Mouse (Mus musculus): Measurements from ENCODE around the gene Ppara. TPM values are rescaled to one million over a fixed set of nuclear protein-coding genes. Genes with fewer than 3 reads are reported as not detected.

The Ppara gene
- 0.59 TPM for polyA plus RNA-seq (2015; fragmentation: Illumina TruSeq; extraction: RNeasy Lipid Tissue Mini Kit (QIAGEN cat#74804); ENCODE audit: insufficient read depth, low read depth, low replicate concordance)

GRCm38 (mm10) chr15:85734571-85735033 is at the start of gene Ppara:
Ppara (plus strand) TSS chr15:85734983.

GRCm38 (mm10) chr15:85811535-85812277 is 76.9 kb downstream of the Ppara start, which contains the start of gene Cdpf1:
Cdpf1 (minus strand) TSS chr15:85811697.

GRCm38 (mm10) chr15:85821203-85822010 is 86.6 kb downstream of the Ppara start, which contains the start of gene Pkdrej:
Pkdrej (minus strand) TSS chr15:85821734.

GRCm38 (mm10) chr15:85831954-85832590 is 97.3 kb downstream of the Ppara start, which contains the start of gene Ttc38:
Ttc38 (plus strand) TSS chr15:85832306.

Other genes with a start within 250 kb of the Ppara start
- not detected for gene 7530416G11Rik, start 231.8 kb upstream of the Ppara start, polyA plus RNA-seq (2015; fragmentation: Illumina TruSeq; extraction: RNeasy Lipid Tissue Mini Kit (QIAGEN cat#74804); ENCODE audit: insufficient read depth, low read depth, low replicate concordance)
- gene Wnt7b, start 152.5 kb upstream of the Ppara start, polyA plus RNA-seq (2015; fragmentation: Illumina TruSeq; extraction: RNeasy Lipid Tissue Mini Kit (QIAGEN cat#74804); ENCODE audit: insufficient read depth, low read depth, low replicate concordance): 0.50 TPM
- gene Cdpf1, start 76.7 kb downstream of the Ppara start, polyA plus RNA-seq (2015; fragmentation: Illumina TruSeq; extraction: RNeasy Lipid Tissue Mini Kit (QIAGEN cat#74804); ENCODE audit: insufficient read depth, low read depth, low replicate concordance): 15.3 TPM
- gene Pkdrej, start 86.8 kb downstream of the Ppara start, polyA plus RNA-seq (2015; fragmentation: Illumina TruSeq; extraction: RNeasy Lipid Tissue Mini Kit (QIAGEN cat#74804); ENCODE audit: insufficient read depth, low read depth, low replicate concordance): 0.37 TPM
- gene Ttc38, start 97.3 kb downstream of the Ppara start, polyA plus RNA-seq (2015; fragmentation: Illumina TruSeq; extraction: RNeasy Lipid Tissue Mini Kit (QIAGEN cat#74804); ENCODE audit: insufficient read depth, low read depth, low replicate concordance): 3.7 TPM
- not detected for gene Gtse1, start 124.8 kb downstream of the Ppara start, polyA plus RNA-seq (2015; fragmentation: Illumina TruSeq; extraction: RNeasy Lipid Tissue Mini Kit (QIAGEN cat#74804); ENCODE audit: insufficient read depth, low read depth, low replicate concordance)
- 12.7 TPM for gene Trmu, start 144.3 kb downstream of the Ppara start, polyA plus RNA-seq (2015; fragmentation: Illumina TruSeq; extraction: RNeasy Lipid Tissue Mini Kit (QIAGEN cat#74804); ENCODE audit: insufficient read depth, low read depth, low replicate concordance)

Data from pancreas, adult 10 weeks (tissue).